Mouse (Mus musculus): ENCODE data around the gene E130114P18Rik. TPM values are rescaled to one million over a fixed set of nuclear protein-coding genes. Genes with fewer than 3 reads are reported as not detected.

The E130114P18Rik gene
- polyA plus RNA-seq, 1 experiment from 2014 or later, result 0.54 TPM

DNA sequence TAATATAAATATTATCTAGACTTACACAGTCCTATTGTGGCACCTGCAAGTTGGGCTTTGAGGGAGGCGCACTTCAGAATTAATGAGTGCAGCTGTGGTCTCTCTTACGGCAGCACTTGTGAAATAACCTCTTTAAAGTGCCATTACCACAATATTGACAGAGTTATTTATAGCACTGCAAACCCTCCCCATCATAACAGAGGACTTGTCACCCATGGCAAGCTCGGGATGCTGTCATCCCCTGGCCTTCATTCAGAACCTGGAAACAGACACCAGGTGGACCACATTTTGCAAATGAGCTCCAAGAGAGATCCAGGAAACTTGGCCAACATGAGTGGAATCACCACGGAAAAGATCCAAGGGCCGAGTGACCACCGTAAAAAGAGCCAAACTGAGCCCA is 63.3 kb downstream of the E130114P18Rik start:
- 56% methylated on average over 6 of the region's 6 CpGs for WGBS
- Histone ChIP-seq H3K4me1 (ENCODE audit: insufficient read depth, low read length) (peaks cover 4% of the 10 kb centered on the region; the same call in 1 of the 2 replicates), H3K9me3 (ENCODE audit: low read length) (no peaks in the 10 kb centered on the region), H3K9ac (replicated peaks; ENCODE audit: low read length) (no peak overlapping the region), H3K27ac (ENCODE audit: low read length) (no peak overlapping the region), H3K27me3 (ENCODE audit: insufficient read depth, low read length) (peaks cover 4% of the 10 kb centered on the region; the same call in 1 of the 2 replicates), H3K36me3 (ENCODE audit: insufficient read depth, low read length) (no peaks in the 10 kb centered on the region), H3K4me2 (replicated peaks; ENCODE audit: low read depth, low read length) (no peak overlapping the region), H3K4me3 (ENCODE audit: low read length) (no peak overlapping the region)
- no peak for ATAC-seq (ENCODE audit: low FRiP score, low TSS enrichment)

- Histone ChIP-seq H3K4me1 (ENCODE audit: insufficient read depth, low read length) (peaks cover 4% of the 10 kb centered on the region; the same call in 1 of the 2 replicates), H3K9ac (replicated peaks; ENCODE audit: low read length) (no peak overlapping the region), H3K4me2 (replicated peaks; ENCODE audit: low read depth, low read length) (no peak overlapping the region), H3K9me3 (ENCODE audit: low read length) (no peaks in the 10 kb centered on the region), H3K27ac (ENCODE audit: low read length) (no peak overlapping the region), H3K27me3 (ENCODE audit: insufficient read depth, low read length) (peaks cover 4% of the 10 kb centered on the region; the same call in 1 of the 2 replicates), H3K4me3 (ENCODE audit: low read length) (no peak overlapping the region), H3K36me3 (ENCODE audit: insufficient read depth, low read length) (no peaks in the 10 kb centered on the region)
- no peak for ATAC-seq (ENCODE audit: low FRiP score, low TSS enrichment)
- 84% methylated on average over 6 of the region's 6 CpGs for WGBS
Observed at GRCm38 (mm10) chr4:97714101-97714615, 63.7 kb downstream of the E130114P18Rik start.

GRCm38 (mm10) chr4:97712547-97712946 is 65.3 kb downstream of the E130114P18Rik start:
- Histone ChIP-seq H3K27me3 (ENCODE audit: insufficient read depth, low read length) (peaks cover 4% of the 10 kb centered on the region; the same call in 1 of the 2 replicates), H3K9me3 (ENCODE audit: low read length) (no peaks in the 10 kb centered on the region), H3K4me1 (ENCODE audit: insufficient read depth, low read length) (peaks cover 16% of the 10 kb centered on the region; the same call in 1 of the 2 replicates), H3K9ac (replicated peaks; ENCODE audit: low read length) (no peak overlapping the region), H3K36me3 (ENCODE audit: insufficient read depth, low read length) (no peaks in the 10 kb centered on the region), H3K4me3 (ENCODE audit: low read length) (no peak overlapping the region), H3K27ac (ENCODE audit: low read length) (no peak overlapping the region), H3K4me2 (replicated peaks; ENCODE audit: low read depth, low read length) (no peak overlapping the region)
- WGBS, result 0% methylated on average over 1 of the region's 1 CpGs
- ATAC-seq (ENCODE audit: low FRiP score, low TSS enrichment), result 0 out of 2 replicates have a peak, but pooled peaks have one; percentile 29

- Histone ChIP-seq H3K27ac (ENCODE audit: low read length) (no peak overlapping the region), H3K9ac (replicated peaks; ENCODE audit: low read length) (no peak overlapping the region), H3K4me3 (ENCODE audit: low read length) (no peak overlapping the region), H3K27me3 (ENCODE audit: insufficient read depth, low read length) (peaks cover 4% of the 10 kb centered on the region; the same call in 1 of the 2 replicates), H3K4me1 (ENCODE audit: insufficient read depth, low read length) (peaks cover 23% of the 10 kb centered on the region), H3K36me3 (ENCODE audit: insufficient read depth, low read length) (no peaks in the 10 kb centered on the region), H3K4me2 (replicated peaks; ENCODE audit: low read depth, low read length) (no peak overlapping the region), H3K9me3 (ENCODE audit: low read length) (no peaks in the 10 kb centered on the region)
- WGBS, result 47% methylated on average over 9 of the region's 9 CpGs
- ATAC-seq (ENCODE audit: low FRiP score, low TSS enrichment), result no peak
Observed at GRCm38 (mm10) chr4:97710048-97710765, 67.7 kb downstream of the E130114P18Rik start.

GRCm38 (mm10) chr4:97707373-97708152 is 70.3 kb downstream of the E130114P18Rik start:
- Histone ChIP-seq H3K9ac (replicated peaks; ENCODE audit: low read length) (peak overlapping the region; percentile 39; the same call in 1 of the 2 replicates), H3K4me3 (ENCODE audit: low read length) (peak overlapping the region; percentile 27)
- ATAC-seq (ENCODE audit: low FRiP score, low TSS enrichment), result peak; percentile 93

GRCm38 (mm10) chr4:97696684-97697615 is 80.9 kb downstream of the E130114P18Rik start:
- Histone ChIP-seq H3K27ac (ENCODE audit: low read length) (no peak overlapping the region), H3K36me3 (ENCODE audit: insufficient read depth, low read length) (no peaks in the 10 kb centered on the region), H3K27me3 (ENCODE audit: insufficient read depth, low read length) (no peaks in the 10 kb centered on the region), H3K4me2 (replicated peaks; ENCODE audit: low read depth, low read length) (no peak overlapping the region), H3K4me1 (ENCODE audit: insufficient read depth, low read length) (peaks cover 8% of the 10 kb centered on the region; the same call in 1 of the 2 replicates), H3K9ac (replicated peaks; ENCODE audit: low read length) (no peak overlapping the region), H3K4me3 (ENCODE audit: low read length) (no peak overlapping the region), H3K9me3 (ENCODE audit: low read length) (no peaks in the 10 kb centered on the region)
- WGBS, result 40% methylated on average over 7 of the region's 7 CpGs
- peak; percentile 66 for ATAC-seq (ENCODE audit: low FRiP score, low TSS enrichment)

More at GRCm38 (mm10) chr4:97707373-97708152, 70.3 kb downstream of the E130114P18Rik start:
- WGBS, result 11% methylated on average over 22 of the region's 22 CpGs
- Histone ChIP-seq H3K36me3 (ENCODE audit: insufficient read depth, low read length) (no peaks in the 10 kb centered on the region), H3K27ac (ENCODE audit: low read length) (no peak overlapping the region; the same call in 1 of the 2 replicates), H3K4me1 (ENCODE audit: insufficient read depth, low read length) (peaks cover 23% of the 10 kb centered on the region), H3K4me2 (replicated peaks; ENCODE audit: low read depth, low read length) (peak overlapping the region; percentile 55), H3K27me3 (ENCODE audit: insufficient read depth, low read length) (peaks cover 4% of the 10 kb centered on the region; the same call in 1 of the 2 replicates), H3K9me3 (ENCODE audit: low read length) (no peaks in the 10 kb centered on the region)

- ATAC-seq (ENCODE audit: low FRiP score, low TSS enrichment), result no peak
- 57% methylated on average over 7 of the region's 7 CpGs for WGBS
- Histone ChIP-seq H3K9me3 (ENCODE audit: low read length) (no peaks in the 10 kb centered on the region), H3K27me3 (ENCODE audit: insufficient read depth, low read length) (no peaks in the 10 kb centered on the region; the same call in 1 of the 2 replicates), H3K4me3 (ENCODE audit: low read length) (no peak overlapping the region), H3K4me1 (ENCODE audit: insufficient read depth, low read length) (peaks cover 8% of the 10 kb centered on the region; the same call in 1 of the 2 replicates), H3K9ac (replicated peaks; ENCODE audit: low read length) (no peak overlapping the region), H3K27ac (ENCODE audit: low read length) (no peak overlapping the region), H3K36me3 (ENCODE audit: insufficient read depth, low read length) (no peaks in the 10 kb centered on the region), H3K4me2 (replicated peaks; ENCODE audit: low read depth, low read length) (no peak overlapping the region)
Observed at GRCm38 (mm10) chr4:97695414-97696040, 82.4 kb downstream of the E130114P18Rik start.

DNA sequence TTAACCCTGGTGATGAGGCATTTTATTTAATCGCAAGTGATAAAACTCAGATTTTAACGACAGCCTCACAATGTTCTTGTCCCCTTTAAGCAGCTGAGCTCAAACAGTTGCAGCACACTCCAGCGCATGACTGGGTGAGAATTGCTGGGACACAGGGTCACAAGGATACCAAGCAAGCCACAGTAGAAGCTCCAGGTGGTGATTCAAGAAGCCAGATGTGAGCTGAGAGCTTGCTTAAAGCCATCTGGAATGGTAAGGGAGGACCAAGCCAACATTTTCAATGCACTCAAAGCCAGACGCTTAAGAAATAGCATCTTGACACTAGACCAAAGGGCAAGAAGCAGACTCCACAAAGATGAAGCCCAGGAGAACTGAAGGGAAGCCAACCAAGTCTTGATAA is 83.9 kb downstream of the E130114P18Rik start:
- H3K27me3 ChIP-seq (ENCODE audit: insufficient read depth, low read length), result no peaks in the 10 kb centered on the region; the same call in 1 of the 2 replicates
- no peaks in the 10 kb centered on the region for H3K9me3 ChIP-seq (ENCODE audit: low read length)
- no peak for ATAC-seq (ENCODE audit: low FRiP score, low TSS enrichment)
- H3K9ac ChIP-seq (replicated peaks; ENCODE audit: low read length), result no peak overlapping the region
- no peak overlapping the region for H3K4me2 ChIP-seq (replicated peaks; ENCODE audit: low read depth, low read length)
- 86% methylated on average over 4 of the region's 4 CpGs for WGBS
- no peak overlapping the region for H3K27ac ChIP-seq (ENCODE audit: low read length)
- H3K4me1 ChIP-seq (ENCODE audit: insufficient read depth, low read length), result peaks cover 17% of the 10 kb centered on the region
- no peaks in the 10 kb centered on the region for H3K36me3 ChIP-seq (ENCODE audit: insufficient read depth, low read length)
- H3K4me3 ChIP-seq (ENCODE audit: low read length), result no peak overlapping the region

Measured in kidney, embryonic 16.5 days (tissue).